Mouse (Mus musculus) testis, adult 10 weeks (tissue): ENCODE results near the gene Pagr1a. TPM values are rescaled to one million over a fixed set of nuclear protein-coding genes. Genes with fewer than 3 reads are reported as not detected.

Experiments used
- polyA plus RNA-seq: library from polyadenylated mRNA; stranded (reverse); fragments of 350-450 nt; fragmentation: Illumina TruSeq; extraction: RNeasy Lipid Tissue Mini Kit (QIAGEN cat#74804); gene quantifications from one replicate; pipeline ENCODE4 v1.2.3, GENCODE M21; 2014; ENCODE audit warnings: low read depth, low replicate concordance

The Pagr1a gene
- polyA plus RNA-seq, result not detected

GRCm38 (mm10) chr7:127016971-127017949, at the start of gene Pagr1a:
TSS of gene Pagr1a (minus strand) at chr7:127017352.

GRCm38 (mm10) chr7:127041851-127042672, 24.9 kb upstream of the Pagr1a start, which contains the start of gene Kif22:
TSS of gene Kif22 (minus strand) at chr7:127042471.

GRCm38 (mm10) chr7:127026984-127027726, 10.0 kb upstream of the Pagr1a start, which contains the start of gene Maz:
TSS of gene Maz (minus strand) at chr7:127027037.

DNA sequence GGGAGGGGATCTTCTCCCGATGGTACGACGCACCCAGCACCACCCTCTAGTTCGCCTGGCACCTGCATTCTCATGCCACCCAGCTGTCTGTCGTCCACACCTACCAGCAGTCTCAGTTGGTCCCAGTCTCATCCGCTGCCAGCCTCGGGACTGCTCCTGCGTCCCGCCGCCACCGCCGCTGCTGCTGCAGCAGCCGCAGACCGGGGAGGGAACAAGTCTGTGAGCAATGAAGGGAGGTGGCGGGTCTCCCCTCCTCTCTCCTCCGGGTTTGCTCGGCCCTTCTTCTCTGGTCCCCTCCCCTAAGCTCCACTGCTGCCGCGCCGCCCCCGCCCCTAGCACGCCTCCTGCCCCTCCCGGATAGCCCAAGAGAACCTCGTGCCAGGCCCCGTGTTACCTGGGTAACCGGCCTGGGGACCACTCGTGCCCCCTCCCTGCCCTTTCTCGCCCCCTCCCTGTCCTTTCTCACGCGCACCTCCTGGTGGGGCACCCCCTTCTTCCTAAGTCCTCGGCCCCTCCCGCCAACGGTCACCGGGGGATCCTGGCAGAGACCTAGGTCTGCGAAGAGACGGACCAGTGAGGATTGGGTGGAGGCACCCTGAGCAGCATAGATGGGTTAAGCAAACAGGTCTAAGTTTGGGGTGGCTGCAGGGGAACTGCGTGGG, 3.9 kb upstream of the Pagr1a start, which contains the start of the genes Gm42742 and Prrt2:
Gene Gm42742, minus strand, starts transcription at position 197 of the 662 bp plus-strand sequence.
Gene Prrt2, minus strand, starts transcription at position 311 of the 662 bp plus-strand sequence.

DNA sequence TGATC, 869 bp downstream of the Pagr1a start, which contains the start of gene Pagr1b:
Gene Pagr1b, minus strand, starts transcription at position 4 of the 5 bp plus-strand sequence.

GRCm38 (mm10) chr7:127014320-127014719, 2.8 kb downstream of the Pagr1a start, which contains the start of gene Mvp:
TSS of gene Mvp (minus strand) at chr7:127014621.

GRCm38 (mm10) chr7:126975950-126976866, 40.9 kb downstream of the Pagr1a start, which contains the start of gene Cdiptos:
TSS of gene Cdiptos (minus strand) at chr7:126976098.

DNA sequence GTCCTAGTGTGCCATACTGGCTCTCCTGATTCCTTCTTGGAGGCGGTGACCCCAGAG, 41.4 kb downstream of the Pagr1a start, which contains the start of gene Cdipt:
Gene Cdipt, plus strand, starts transcription at position 22 of the 57 bp plus-strand sequence.

Other genes with a start within 250 kb of the Pagr1a start
- gene Ypel3, start 240.4 kb downstream of the Pagr1a start, polyA plus RNA-seq, result 5.6 TPM
- not detected for gene Tbx6, start 235.9 kb downstream of the Pagr1a start, polyA plus RNA-seq
- 58.9 TPM for gene Ppp4c, start 224.9 kb downstream of the Pagr1a start, polyA plus RNA-seq
- gene Fam57b, start 219.7 kb downstream of the Pagr1a start, polyA plus RNA-seq, result 2.7 TPM
- 39.4 TPM for gene 4930451I11Rik, start 185.7 kb downstream of the Pagr1a start, polyA plus RNA-seq
- gene Doc2a, start 169.9 kb downstream of the Pagr1a start, polyA plus RNA-seq, result 0.42 TPM
- 101 TPM for gene Hirip3, start 155.4 kb downstream of the Pagr1a start, polyA plus RNA-seq
- gene Ino80e, start 155.0 kb downstream of the Pagr1a start, polyA plus RNA-seq, result 26.9 TPM
- 7.7 TPM for gene Taok2, start 132.6 kb downstream of the Pagr1a start, polyA plus RNA-seq
- gene Tmem219, start 94.4 kb downstream of the Pagr1a start, polyA plus RNA-seq, result 5.4 TPM
- gene Kctd13, start 88.5 kb downstream of the Pagr1a start, polyA plus RNA-seq, result 9.1 TPM
- gene Asphd1, start 67.8 kb downstream of the Pagr1a start, polyA plus RNA-seq, result not detected
- 3.2 TPM for gene Sez6l2, start 66.8 kb downstream of the Pagr1a start, polyA plus RNA-seq
- gene Cdipt, start 41.4 kb downstream of the Pagr1a start, polyA plus RNA-seq, result 7.6 TPM
- gene Cdiptos, start 41.3 kb downstream of the Pagr1a start, polyA plus RNA-seq, result 527 TPM
- 0.11 TPM for gene Mvp, start 2.7 kb downstream of the Pagr1a start, polyA plus RNA-seq
- not detected for gene Pagr1b, start 868 bp downstream of the Pagr1a start, polyA plus RNA-seq
- gene Gm42742, start 3.7 kb upstream of the Pagr1a start, polyA plus RNA-seq, result 0.80 TPM
- 0.22 TPM for gene Prrt2, start 3.9 kb upstream of the Pagr1a start, polyA plus RNA-seq
- gene Maz, start 9.7 kb upstream of the Pagr1a start, polyA plus RNA-seq, result 14.6 TPM
- gene Kif22, start 25.1 kb upstream of the Pagr1a start, polyA plus RNA-seq, result 12.4 TPM
- not detected for gene Zg16, start 70.0 kb upstream of the Pagr1a start, polyA plus RNA-seq
- 1.8 TPM for gene AI467606, start 74.0 kb upstream of the Pagr1a start, polyA plus RNA-seq
- not detected for gene Qprt, start 104.9 kb upstream of the Pagr1a start, polyA plus RNA-seq
- 0.07 TPM for gene Spn, start 120.5 kb upstream of the Pagr1a start, polyA plus RNA-seq
- 8.9 TPM for gene Cd2bp2, start 178.7 kb upstream of the Pagr1a start, polyA plus RNA-seq
- 1.6 TPM for gene Tbc1d10b, start 191.1 kb upstream of the Pagr1a start, polyA plus RNA-seq
- not detected for gene Mylpf, start 191.5 kb upstream of the Pagr1a start, polyA plus RNA-seq
- 1.1 TPM for gene Zfp553, start 215.7 kb upstream of the Pagr1a start, polyA plus RNA-seq
- gene Sept1, start 215.8 kb upstream of the Pagr1a start, polyA plus RNA-seq, result 0.53 TPM
- gene Zfp771, start 226.9 kb upstream of the Pagr1a start, polyA plus RNA-seq, result 6.9 TPM
- 0.62 TPM for gene Dctpp1, start 243.4 kb upstream of the Pagr1a start, polyA plus RNA-seq